Mouse (Mus musculus) limb, embryonic 11.5 days (tissue): Measurements from ENCODE around the gene 1700011M02Rik. TPM values are rescaled to one million over a fixed set of nuclear protein-coding genes. Genes with fewer than 3 reads are reported as not detected.
"Not testable (repeated sequence)": the region's sequence is repeated elsewhere in the genome, so short reads cannot be mapped to it uniquely, and the experiment has no call there.

Experiments used
- ATAC-seq: fragments of 200-750 bp; cut with Nextera tagmentation; 2 replicates; pipeline ENCODE4 v1.8.0; 2017; ENCODE audit warnings: low read depth; ENCODE audit not compliant: insufficient number of reproducible peaks, low FRiP score, low TSS enrichment
- DNase-seq: peaks from one replicate; pipeline ENCODE4 v3.0.0-alpha.2; 2015; ENCODE audit warnings: low spot score
- H3K27ac ChIP-seq: fragments of 300-500 bp; sonication (generic); replicated peaks from 2 replicates; pipeline ENCODE4 v1.5.1; 2014; ENCODE audit warnings: low read depth, mild to moderate bottlenecking, low read length
- H3K27me3 ChIP-seq: fragments of 300-500 bp; sonication (generic); 2 replicates; pipeline ENCODE4 v1.6.1; 2014; ENCODE audit warnings: mild to moderate bottlenecking, low read length, mixed read lengths; ENCODE audit not compliant: control insufficient read depth, insufficient read depth
- H3K36me3 ChIP-seq: fragments of 300-500 bp; sonication (generic); 2 replicates; pipeline ENCODE4 v1.6.1; 2014; ENCODE audit warnings: mild to moderate bottlenecking, low read length, moderate library complexity, mixed read lengths; ENCODE audit not compliant: control insufficient read depth, insufficient read depth
- H3K4me1 ChIP-seq: fragments of 300-500 bp; sonication (generic); 2 replicates; pipeline ENCODE4 v1.6.1; 2014; ENCODE audit warnings: low read length, mixed read lengths; ENCODE audit not compliant: control insufficient read depth, insufficient read depth
- H3K4me2 ChIP-seq: fragments of 300-500 bp; sonication (generic); 2 replicates; pipeline ENCODE4 v1.6.1; 2014; ENCODE audit warnings: low read depth, mild to moderate bottlenecking, moderate library complexity; ENCODE audit not compliant: severe bottlenecking
- H3K4me3 ChIP-seq: fragments of 300-500 bp; sonication (generic); 2 replicates; pipeline ENCODE4 v1.5.1; 2014; ENCODE audit warnings: low read depth, low read length
- H3K9ac ChIP-seq: fragments of 300-500 bp; sonication (generic); 2 replicates; pipeline ENCODE4 v1.6.1; 2014; ENCODE audit warnings: mild to moderate bottlenecking, low read length
- H3K9me3 ChIP-seq: fragments of 300-500 bp; sonication (generic); 2 replicates; pipeline ENCODE4 v1.6.1; 2016; ENCODE audit warnings: low read length; ENCODE audit not compliant: control insufficient read depth
- WGBS: fragments of 180-500 bp; shearing (Covaris S2); extraction: QIAGEN DNeasy Blood & Tissue Kit; methylation state at CpG from one replicate; pipeline ENCODE4 v1.1.7; 2014; 5-methylcytosine and 5-hydroxymethylcytosine counted together
- polyA plus RNA-seq: library from polyadenylated mRNA; unstranded; fragments of >200 nt; fragmentation: Nextera tagmentation; extraction: Ambion mirVana; gene quantifications from 2 replicates; pipeline ENCODE4 v1.2.1, GENCODE M21; 2014

1700011M02Rik gene
- not detected in 2 replicates for polyA plus RNA-seq

- H3K27me3 ChIP-seq, DNase-seq, H3K9me3 ChIP-seq, H3K4me3 ChIP-seq, H3K36me3 ChIP-seq, H3K27ac ChIP-seq, H3K9ac ChIP-seq, H3K4me1 ChIP-seq, H3K4me2 ChIP-seq, ATAC-seq: not testable (repeated sequence)
- WGBS, result 93% methylated on average over 6 of the region's 9 CpGs
These were observed at the start of gene 1700011M02Rik, which contains the start of gene Dmrtc1a for GRCm38 (mm10) chrX:102908587-102908986. TSS of gene 1700011M02Rik (plus strand) at chrX:102908905. TSS of gene Dmrtc1a (minus strand) at chrX:102908687.

DNA sequence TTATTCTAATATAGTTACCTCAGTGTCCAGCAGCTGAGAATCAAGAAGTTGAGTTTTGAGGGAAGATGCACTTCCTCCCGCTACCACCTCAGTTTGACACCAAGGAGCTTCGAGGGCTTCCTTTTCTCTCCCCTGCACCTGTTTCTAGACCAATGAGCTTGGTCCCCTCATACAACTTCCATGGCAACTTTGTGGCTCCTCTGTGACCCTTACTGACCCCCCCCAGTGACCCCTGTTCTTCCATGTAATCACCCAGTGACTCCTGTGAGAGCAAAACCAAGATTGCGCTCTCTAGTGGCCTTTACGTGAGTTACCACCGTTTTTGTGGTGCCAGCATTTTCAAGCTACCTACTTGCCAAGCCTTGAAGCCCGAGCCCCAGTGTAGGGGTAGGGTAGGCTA, 40.8 kb upstream of the 1700011M02Rik start, which contains the start of gene 1700031F05Rik:
Gene 1700031F05Rik (minus strand): TSS at position 101 of the 400 bp plus-strand sequence.
- no peak within 1 kb of the TSS for H3K4me2 ChIP-seq
- no peaks in the 10 kb centered on the region for H3K27me3 ChIP-seq
- no peaks in the 10 kb centered on the region for H3K9me3 ChIP-seq
- H3K4me1 ChIP-seq, result no peaks in the 10 kb centered on the region
- ATAC-seq, result no peak
- no peaks in the 10 kb centered on the region for H3K36me3 ChIP-seq
- 87% methylated on average over 6 of the region's 6 CpGs for WGBS
- H3K9ac ChIP-seq, result no peak within 1 kb of the TSS
- H3K27ac ChIP-seq, result no peak within 1 kb of the TSS
- no peak for DNase-seq
- no peak within 1 kb of the TSS for H3K4me3 ChIP-seq

- H3K27ac ChIP-seq, H3K36me3 ChIP-seq, H3K27me3 ChIP-seq, ATAC-seq, H3K4me1 ChIP-seq, H3K9me3 ChIP-seq, H3K4me3 ChIP-seq, H3K4me2 ChIP-seq, DNase-seq, H3K9ac ChIP-seq: not testable (repeated sequence)
- WGBS, result 69% methylated on average over 1 of the region's 1 CpGs
These were observed 6.1 kb downstream of the 1700011M02Rik start for GRCm38 (mm10) chrX:102914823-102915222.

GRCm38 (mm10) chrX:102926707-102927106, 18.0 kb downstream of the 1700011M02Rik start:
- H3K9ac ChIP-seq, H3K4me2 ChIP-seq, H3K27me3 ChIP-seq, ATAC-seq, H3K36me3 ChIP-seq, H3K4me1 ChIP-seq, H3K27ac ChIP-seq, H3K4me3 ChIP-seq, H3K9me3 ChIP-seq: not testable (repeated sequence)
- 22% methylated on average over 4 of the region's 4 CpGs for WGBS
- peak; percentile 30 for DNase-seq

DNA sequence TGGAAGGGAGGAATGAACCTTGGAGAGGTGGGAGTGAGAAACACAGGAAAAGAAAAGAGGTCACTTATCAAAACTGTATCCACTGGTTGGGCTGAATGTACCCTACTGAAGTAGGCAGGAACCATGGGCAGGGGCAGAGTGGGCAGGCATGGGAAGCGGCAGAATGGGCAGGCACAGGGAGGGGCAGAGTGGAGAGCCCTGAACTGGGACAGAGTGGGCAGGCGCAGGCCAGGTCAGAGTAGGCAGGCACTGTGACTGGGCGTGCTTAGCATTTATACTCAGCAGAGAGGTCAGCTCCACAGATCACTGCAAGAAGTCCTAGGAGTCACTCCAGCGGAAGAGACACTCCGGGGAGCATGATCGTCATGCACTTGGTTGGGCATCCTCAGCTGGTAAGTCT, 19.4 kb downstream of the 1700011M02Rik start, which contains the start of gene 1700018G05Rik:
Gene 1700018G05Rik (plus strand): TSS at position 301 of the 400 bp plus-strand sequence.
- not testable (repeated sequence) for H3K9ac ChIP-seq, H3K27ac ChIP-seq, H3K36me3 ChIP-seq, H3K4me3 ChIP-seq, DNase-seq, H3K4me1 ChIP-seq, H3K27me3 ChIP-seq, H3K4me2 ChIP-seq, ATAC-seq, H3K9me3 ChIP-seq
- WGBS, result 91% methylated on average over 5 of the region's 6 CpGs

DNA sequence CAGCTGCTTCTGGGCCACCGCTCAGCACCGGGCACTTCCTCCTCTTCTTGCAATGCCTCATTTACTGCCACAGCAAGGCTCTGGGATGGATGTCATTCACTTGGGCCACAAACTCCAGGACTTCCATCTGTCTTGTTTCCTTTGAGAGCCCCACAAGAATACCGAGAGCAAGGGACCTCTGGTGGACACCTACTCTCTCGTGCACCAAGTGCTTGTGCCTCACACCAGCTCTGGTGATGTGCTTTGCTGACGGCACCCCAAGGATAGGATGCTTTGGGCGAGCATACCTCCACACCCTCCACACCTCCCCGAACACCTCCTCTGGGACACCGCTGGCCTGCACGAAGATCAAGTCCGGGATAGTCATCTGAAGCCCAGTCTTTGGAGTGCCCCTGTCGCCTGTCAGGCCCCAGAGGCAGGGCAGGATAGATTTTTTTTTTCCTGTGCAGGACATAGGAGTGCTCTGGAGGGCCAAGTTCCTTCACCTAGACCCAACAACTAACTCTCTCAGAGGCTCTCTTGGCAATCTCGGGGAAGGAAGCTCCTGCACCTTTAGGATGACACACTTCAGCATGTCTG, 24.4 kb downstream of the 1700011M02Rik start:
- peak overlapping the region; percentile 72 for H3K9ac ChIP-seq
- H3K4me2 ChIP-seq, result peak overlapping the region; percentile 71
- peak; percentile 21 for DNase-seq
- no peak for ATAC-seq
- no peaks in the 10 kb centered on the region for H3K4me1 ChIP-seq
- no peaks in the 10 kb centered on the region for H3K9me3 ChIP-seq
- H3K27me3 ChIP-seq, result peaks cover 16% of the 10 kb centered on the region
- H3K4me3 ChIP-seq, result peak overlapping the region; percentile 49
- no peaks in the 10 kb centered on the region for H3K36me3 ChIP-seq
- no peak overlapping the region for H3K27ac ChIP-seq
- WGBS, result 48% methylated on average over 12 of the region's 12 CpGs

- Histone ChIP-seq H3K4me3 (peak overlapping the region; percentile 49), H3K27me3 (peaks cover 16% of the 10 kb centered on the region), H3K36me3 (no peaks in the 10 kb centered on the region), H3K27ac (no peak overlapping the region), H3K9me3 (no peaks in the 10 kb centered on the region), H3K4me1 (no peaks in the 10 kb centered on the region), H3K9ac (peak overlapping the region; percentile 72), H3K4me2 (peak overlapping the region; percentile 71)
- DNase-seq, result peak; percentile 68
- peak; percentile 57; the same call in 1 of the 2 replicates for ATAC-seq
- WGBS, result 24% methylated on average over 40 of the region's 68 CpGs
These were observed 25.1 kb downstream of the 1700011M02Rik start for GRCm38 (mm10) chrX:102933571-102934394.

GRCm38 (mm10) chrX:102934395-102934764, 25.7 kb downstream of the 1700011M02Rik start:
- Histone ChIP-seq H3K36me3 (no peaks in the 10 kb centered on the region), H3K27ac (no peak overlapping the region), H3K4me2 (peak overlapping the region; percentile 71; the same call in 1 of the 2 replicates), H3K9me3 (no peaks in the 10 kb centered on the region), H3K4me3 (peak overlapping the region; percentile 49), H3K9ac (no peak overlapping the region), H3K27me3 (peaks cover 16% of the 10 kb centered on the region), H3K4me1 (no peaks in the 10 kb centered on the region)
- 64% methylated on average over 8 of the region's 8 CpGs for WGBS
- ATAC-seq (no peak), DNase-seq (no peak)
